Mouse (Mus musculus) myocyte (in vitro differentiated cells): ENCODE results near the gene Xpo6.

Experiments used
- E2F4 ChIP-seq: IDR thresholded peaks from one replicate; pipeline ENCODE4 v1.6.1; 2011; ENCODE audit warnings: mild to moderate bottlenecking, control low read depth, moderate library complexity; ENCODE audit not compliant: insufficient read depth
- MAX ChIP-seq: IDR thresholded peaks from one replicate; pipeline ENCODE4 v1.6.1; 2011; ENCODE audit warnings: low read depth, mild to moderate bottlenecking, control low read depth
- MYOD1 ChIP-seq, 3 experiments: IDR thresholded peaks; one replicate each; pipeline ENCODE4 v1.6.1; 2011; ENCODE audit warnings: control low read depth in 2 of 3, low read depth in 2 of 3, mild to moderate bottlenecking in 2 of 3, moderate library complexity in 1 of 3; ENCODE audit not compliant: insufficient read length in 2 of 3, control insufficient read depth in 1 of 3
- MYOG ChIP-seq, 3 experiments: IDR thresholded peaks; one replicate each; pipeline ENCODE4 v1.6.1; 2011; ENCODE audit warnings: control low read depth in 2 of 3, low read depth in 2 of 3, mild to moderate bottlenecking in 2 of 3; ENCODE audit not compliant: insufficient read length in 2 of 3, control insufficient read depth in 1 of 3, insufficient read depth in 1 of 3
- POLR2A ChIP-seq: IDR thresholded peaks from one replicate; pipeline ENCODE4 v1.6.1; 2011; ENCODE audit warnings: low read depth, mild to moderate bottlenecking, control low read depth, moderate library complexity; ENCODE audit not compliant: insufficient read length
- POLR2AphosphoS2 ChIP-seq: IDR thresholded peaks from one replicate; pipeline ENCODE4 v1.6.1; 2011; ENCODE audit warnings: low read depth, control low read depth; ENCODE audit not compliant: insufficient read length
- REST ChIP-seq: IDR thresholded peaks from one replicate; pipeline ENCODE4 v1.6.1; 2011; ENCODE audit warnings: mild to moderate bottlenecking, control low read depth, moderate library complexity; ENCODE audit not compliant: insufficient read depth, insufficient read length
- TCF12 ChIP-seq: IDR thresholded peaks from one replicate; pipeline ENCODE4 v1.6.1; 2011; ENCODE audit warnings: mild to moderate bottlenecking, control low read depth; ENCODE audit not compliant: poor library complexity, insufficient read depth, severe bottlenecking
- USF1 ChIP-seq: IDR thresholded peaks from one replicate; pipeline ENCODE4 v1.6.1; 2011; ENCODE audit warnings: low read depth, mild to moderate bottlenecking, control low read depth, moderate library complexity

DNA sequence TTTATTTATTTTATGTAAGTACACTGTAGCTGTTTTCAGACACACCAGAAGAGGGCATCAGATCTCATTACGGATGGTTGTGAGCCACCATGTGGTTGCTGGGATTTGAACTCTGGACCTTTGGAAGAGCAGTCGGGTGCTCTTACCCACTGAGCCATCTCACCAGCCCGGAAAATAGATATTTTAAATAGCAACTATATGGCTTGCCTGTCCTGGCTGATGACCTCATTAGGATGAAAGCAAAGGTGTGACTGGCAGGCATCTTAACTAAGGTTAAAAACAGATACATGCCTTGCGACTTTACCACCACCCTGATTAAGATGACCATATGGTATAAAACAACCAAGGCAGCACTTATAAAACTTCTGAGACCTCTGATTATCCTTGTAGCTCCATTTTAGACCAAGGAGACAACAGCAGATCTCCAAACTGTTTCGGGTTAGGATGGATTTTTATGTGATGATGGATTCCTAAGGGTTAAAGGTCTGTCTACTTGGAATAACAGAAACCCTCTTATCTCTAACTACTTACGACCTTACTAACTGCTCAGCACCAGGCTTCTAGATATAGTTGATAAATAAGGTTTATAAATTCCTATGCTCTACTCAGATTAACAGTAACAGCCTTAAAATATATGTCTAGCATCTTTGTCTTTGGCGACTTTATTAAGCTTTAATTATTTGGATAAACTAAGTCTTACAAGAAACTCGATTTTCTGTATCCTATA lies 32.2 kb upstream of the Xpo6 start:
- TF ChIP-seq USF1 = no peak
- TF ChIP-seq TCF12 = no peak
- no peak for TF ChIP-seq MYOG (IDR thresholded peaks at IDR 0.05; ENCODE audit: control insufficient read depth in 1 of 3, insufficient read depth in 1 of 3, insufficient read length in 2 of 3, low read depth in 2 of 3)
- no peak for TF ChIP-seq POLR2A
- TF ChIP-seq POLR2AphosphoS2 = no peak
- no peak for TF ChIP-seq MYOD1 (IDR thresholded peaks at IDR 0.05; ENCODE audit: control insufficient read depth in 1 of 3, insufficient read length in 2 of 3, low read depth in 2 of 3)
- TF ChIP-seq REST = no peak
- TF ChIP-seq MAX = no peak
- no peak for TF ChIP-seq E2F4
